Mouse (Mus musculus): ENCODE measurements around the gene Akap7.
A peak's percentile ranks its signal among the peaks of the same experiment; 100 is the strongest.

Akap7 gene

DNA sequence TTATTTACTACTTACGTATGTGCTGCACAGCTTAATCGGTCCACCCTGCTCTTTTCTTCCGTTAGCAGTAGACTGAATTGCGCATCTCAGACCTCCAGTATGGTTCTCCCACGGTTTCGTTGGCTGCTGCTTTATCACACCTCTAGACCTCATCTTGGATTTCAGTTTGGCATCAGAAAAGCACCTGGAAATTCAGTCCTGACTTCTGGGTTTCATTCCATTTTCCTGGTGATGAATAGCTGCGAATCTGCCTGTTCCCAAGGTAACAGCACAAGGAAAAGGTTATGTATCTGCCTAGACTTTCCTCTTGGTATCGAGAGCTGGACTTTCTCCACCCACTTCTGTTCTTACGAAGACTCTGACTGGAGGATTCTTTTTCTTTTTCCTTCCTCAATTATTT is at the start of gene Akap7:
TSS of gene Akap7 (minus strand) at position 101 of the 400 bp plus-strand sequence.
- no peak for TF ChIP-seq GATA4 (IDR thresholded peaks at IDR 0.05; ENCODE audit: insufficient replicate concordance, low read length)

DNA sequence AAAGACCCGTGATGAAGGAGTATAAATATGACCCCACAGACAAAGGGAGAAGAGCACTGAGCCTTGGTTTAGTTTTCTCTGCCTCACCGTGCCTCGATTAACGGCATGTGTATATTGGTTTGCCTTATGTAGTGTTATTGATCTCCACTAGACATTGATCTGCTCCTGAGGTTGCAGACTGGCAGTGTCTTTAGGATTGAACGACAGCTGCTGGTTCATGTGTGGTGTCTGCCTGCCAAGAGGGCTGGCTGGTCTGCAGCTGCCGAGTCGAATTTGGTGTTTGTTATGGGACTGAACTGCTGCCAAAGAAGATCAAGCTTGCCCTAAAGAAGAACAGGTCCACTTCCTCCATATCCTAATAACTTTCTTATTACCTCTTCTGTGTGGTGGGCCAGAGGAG is 46.7 kb upstream of the Akap7 start:
- no peak for TF ChIP-seq GATA4 (IDR thresholded peaks at IDR 0.05; ENCODE audit: insufficient replicate concordance, low read length)

DNA sequence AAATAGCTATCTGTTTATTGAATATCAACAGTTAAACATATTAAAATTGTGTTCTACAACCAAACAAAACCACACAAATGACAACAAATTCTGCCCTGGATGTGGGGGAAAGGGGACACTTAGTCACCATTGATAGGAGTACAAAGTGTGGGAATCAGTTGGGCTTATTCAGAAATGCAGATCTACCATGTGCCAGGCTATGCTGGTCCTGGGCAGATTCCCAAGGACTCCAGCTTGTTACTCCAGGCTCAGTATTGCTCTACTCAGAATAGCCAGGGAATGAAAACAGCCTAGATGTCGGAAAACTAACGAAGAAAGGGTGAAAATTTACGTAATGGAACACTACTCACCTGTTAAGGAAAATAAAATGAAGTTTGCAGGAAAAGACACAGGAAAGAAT is 46.3 kb upstream of the Akap7 start:
- TF ChIP-seq GATA4 (IDR thresholded peaks at IDR 0.05; ENCODE audit: insufficient replicate concordance, low read length) = no peak

DNA sequence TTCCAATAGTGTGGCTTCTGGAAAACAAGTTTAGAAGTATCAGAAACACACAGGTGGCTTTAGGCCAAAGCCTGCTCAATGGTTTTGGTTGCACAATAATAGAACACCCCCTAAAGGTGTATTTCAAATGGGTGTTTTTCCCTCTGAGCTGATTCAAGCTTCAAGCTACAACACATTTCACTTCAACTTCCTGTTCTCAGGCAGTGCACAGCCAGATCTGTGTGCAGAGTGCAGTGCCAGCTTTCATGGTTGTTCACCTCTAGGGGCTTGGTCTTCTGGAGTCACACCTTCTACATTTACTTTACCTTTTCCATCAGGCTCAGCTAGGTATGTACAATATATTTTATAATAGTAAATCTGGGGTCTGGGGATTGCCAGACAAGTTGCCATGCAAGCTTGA is 35.1 kb upstream of the Akap7 start:
- TF ChIP-seq GATA4 (IDR thresholded peaks at IDR 0.05; ENCODE audit: insufficient replicate concordance, low read length) = no peak

DNA sequence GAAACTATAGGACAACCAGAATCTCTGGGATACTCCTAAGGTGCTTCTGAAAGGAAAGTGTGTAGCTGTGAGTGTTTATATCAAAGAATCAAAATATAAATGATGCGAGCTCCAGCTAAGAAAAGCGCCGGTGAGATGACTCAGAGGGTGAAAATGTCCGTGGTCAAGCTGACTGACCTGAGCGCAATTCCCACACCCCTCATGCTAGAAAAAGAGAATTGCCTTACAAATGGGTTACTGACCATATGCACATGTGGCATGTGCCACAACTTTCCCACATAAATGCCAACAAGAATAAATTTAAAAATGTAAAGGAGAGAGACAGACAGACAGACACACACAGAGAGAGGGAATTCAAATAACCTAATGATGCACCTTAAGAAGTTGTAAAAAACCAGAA is 33.0 kb upstream of the Akap7 start:
- no peak for TF ChIP-seq GATA4 (IDR thresholded peaks at IDR 0.05; ENCODE audit: insufficient replicate concordance, low read length)

DNA sequence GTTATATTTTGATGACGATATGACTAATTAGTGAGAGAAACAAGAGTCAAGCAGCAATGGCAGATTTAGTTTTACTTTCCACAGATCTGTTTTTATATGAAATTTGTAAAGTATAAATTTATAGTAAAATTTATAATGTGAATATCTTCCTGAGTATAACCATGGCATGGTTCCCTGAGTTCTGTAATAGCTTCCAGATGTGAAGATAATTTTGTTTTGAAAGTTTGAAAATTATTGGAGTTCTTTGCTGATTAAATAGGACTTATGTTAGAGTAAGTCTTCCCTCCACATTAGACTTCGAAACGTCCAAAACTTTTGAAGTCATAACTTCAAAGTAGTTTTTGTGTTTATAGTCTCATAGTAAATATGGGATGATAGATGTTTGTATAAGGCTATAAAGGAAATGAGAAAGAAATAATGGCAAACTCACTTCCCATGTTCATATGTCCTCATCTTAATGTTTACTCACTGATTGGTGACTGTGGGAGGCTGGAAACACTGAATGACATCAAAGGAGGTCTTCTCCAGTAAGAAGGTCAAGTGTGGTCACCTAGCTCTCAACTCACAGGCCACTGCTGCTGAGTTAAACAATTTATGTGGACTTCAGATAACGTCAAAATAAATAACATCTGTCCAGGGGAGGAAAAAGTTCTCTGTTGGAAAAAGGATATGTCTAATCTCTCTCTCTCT is 25.9 kb upstream of the Akap7 start:
- no peak for TF ChIP-seq GATA4 (IDR thresholded peaks at IDR 0.05; ENCODE audit: insufficient replicate concordance, low read length)

DNA sequence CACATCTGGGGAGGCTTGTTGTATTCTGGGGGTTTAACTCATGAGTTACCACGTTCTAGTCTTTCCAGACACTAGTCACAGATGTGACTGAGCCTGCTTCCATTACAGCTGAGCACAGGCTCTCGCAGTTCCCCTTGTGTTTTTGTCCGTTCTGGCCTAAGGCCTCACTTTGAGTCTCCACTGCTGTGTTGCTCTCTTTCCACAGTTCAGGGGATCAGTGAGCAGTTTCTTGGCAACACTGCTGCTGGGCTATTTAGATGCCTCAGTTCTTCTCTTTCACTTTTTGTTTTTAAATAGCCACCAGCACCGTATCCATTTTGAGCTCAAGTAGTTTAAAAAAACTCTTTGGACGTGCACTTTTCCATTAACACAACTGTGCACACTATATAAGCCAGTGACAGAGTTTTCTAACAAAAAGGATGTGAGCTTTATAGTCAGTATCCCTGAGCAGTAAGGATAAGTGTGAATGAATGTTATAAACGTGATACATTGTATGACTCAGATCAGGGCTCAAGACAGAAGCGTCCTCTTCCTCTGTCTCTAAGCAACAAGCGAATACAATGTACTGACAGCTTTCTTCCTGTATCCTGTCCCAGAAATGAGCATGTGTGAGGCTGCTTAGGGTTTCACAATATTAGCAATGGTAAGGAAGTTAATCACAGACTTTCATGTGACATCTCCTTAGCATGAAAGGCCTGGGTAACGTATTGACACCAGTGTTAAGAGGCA is 23.8 kb upstream of the Akap7 start:
- TF ChIP-seq GATA4 (IDR thresholded peaks at IDR 0.05; ENCODE audit: insufficient replicate concordance, low read length) = no peak

DNA sequence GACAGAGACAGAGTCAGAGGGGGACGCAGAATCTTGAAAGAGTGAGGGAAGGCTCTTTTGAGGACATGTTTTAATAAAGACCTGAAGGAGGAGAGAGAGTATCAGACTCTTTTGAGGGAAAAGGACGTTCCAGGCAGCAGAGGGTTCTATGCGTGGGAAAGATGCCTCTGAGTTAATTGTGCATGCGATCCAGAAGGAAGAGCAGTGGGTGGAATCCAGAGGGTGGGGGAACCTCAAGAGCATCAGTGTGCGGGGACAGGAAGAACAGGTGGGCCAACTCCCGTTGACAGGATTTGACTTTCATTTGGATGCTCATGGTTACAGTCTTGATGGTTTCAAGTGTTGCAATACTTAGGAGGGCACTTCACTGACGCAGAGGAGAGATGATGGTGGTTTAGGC is 22.4 kb upstream of the Akap7 start:
- TF ChIP-seq GATA4 (IDR thresholded peaks at IDR 0.05; ENCODE audit: insufficient replicate concordance, low read length) = no peak

DNA sequence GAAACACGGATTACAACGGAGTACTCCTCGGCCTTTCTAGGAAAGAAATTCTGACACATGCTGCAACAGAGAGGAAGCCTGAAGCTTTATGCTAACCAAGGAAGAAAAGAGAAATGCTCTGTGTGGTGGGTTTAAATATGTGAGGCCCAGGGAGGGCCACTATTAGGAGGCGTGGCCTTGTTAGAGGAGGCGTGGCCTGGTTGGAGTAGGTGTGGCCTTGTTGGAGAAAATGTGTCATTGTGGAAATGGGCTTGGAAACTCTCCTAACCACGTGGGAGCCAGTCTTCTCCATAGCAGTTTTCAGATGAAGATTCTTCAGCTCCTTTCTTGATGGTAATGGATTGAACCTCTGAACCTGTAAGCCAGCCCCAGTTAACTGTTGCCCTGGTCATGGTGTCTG is 19.8 kb upstream of the Akap7 start:
- TF ChIP-seq GATA4 (IDR thresholded peaks at IDR 0.05; ENCODE audit: insufficient replicate concordance, low read length) = no peak

DNA sequence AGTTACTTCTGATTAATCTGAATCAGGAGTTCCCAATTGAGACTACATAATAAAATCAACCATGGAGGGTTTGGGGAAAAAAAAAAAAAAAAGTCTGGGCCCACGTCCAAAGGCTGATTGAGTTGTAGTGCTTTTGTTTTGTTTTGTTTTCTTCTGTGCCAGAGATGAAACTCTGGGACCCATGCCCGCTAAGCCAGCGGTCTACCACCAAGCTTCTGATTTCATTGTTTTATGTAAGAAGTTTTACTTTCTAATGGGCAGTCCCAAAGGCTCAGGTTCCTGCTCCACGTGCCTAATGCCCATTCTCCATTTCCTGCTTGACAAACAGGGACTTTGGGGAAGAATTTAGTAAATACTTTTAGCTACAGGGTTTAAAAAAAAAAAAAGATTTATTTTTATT is 18.0 kb upstream of the Akap7 start:
- TF ChIP-seq GATA4 (IDR thresholded peaks at IDR 0.05; ENCODE audit: insufficient replicate concordance, low read length) = no peak

DNA sequence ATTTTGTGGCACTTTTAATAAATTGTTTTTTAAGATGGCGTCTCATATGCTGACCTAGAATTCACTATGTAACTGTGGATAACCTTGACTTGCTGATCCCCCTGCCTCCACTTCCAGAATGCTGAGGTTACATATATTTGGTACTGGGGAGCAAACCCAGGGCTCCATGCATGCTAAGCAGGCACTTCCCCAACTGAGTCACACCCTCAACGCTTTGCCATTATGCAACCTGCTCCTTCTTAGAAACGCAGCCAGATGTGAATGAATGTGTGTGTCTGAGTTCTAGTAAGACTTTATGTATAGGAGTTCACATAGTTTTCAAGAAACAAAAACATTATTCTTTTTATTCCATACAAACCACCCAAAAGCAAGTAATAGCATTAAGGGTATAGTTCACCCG is 13.5 kb upstream of the Akap7 start:
- TF ChIP-seq GATA4 (IDR thresholded peaks at IDR 0.05; ENCODE audit: insufficient replicate concordance, low read length) = no peak

DNA sequence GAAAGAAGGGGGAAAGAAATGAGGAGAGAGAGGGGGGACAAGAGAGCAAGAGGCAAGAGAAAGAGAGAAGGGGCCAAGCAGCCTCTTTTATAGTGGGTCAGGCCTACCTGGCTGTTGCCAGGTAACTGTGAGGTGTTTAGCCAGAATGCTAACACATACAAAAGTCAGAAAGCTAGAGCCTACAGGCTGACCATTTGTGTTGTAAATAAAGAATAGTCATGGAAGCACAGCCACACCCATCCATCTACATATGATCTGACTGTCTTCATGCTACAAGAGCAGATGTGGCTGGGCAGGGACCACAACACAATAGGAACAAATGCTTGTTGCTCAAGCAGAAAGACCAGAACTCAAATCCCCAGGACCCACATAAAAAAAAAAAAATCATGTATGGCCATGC is 11.9 kb upstream of the Akap7 start:
- TF ChIP-seq GATA4 (IDR thresholded peaks at IDR 0.05; ENCODE audit: insufficient replicate concordance, low read length) = no peak

DNA sequence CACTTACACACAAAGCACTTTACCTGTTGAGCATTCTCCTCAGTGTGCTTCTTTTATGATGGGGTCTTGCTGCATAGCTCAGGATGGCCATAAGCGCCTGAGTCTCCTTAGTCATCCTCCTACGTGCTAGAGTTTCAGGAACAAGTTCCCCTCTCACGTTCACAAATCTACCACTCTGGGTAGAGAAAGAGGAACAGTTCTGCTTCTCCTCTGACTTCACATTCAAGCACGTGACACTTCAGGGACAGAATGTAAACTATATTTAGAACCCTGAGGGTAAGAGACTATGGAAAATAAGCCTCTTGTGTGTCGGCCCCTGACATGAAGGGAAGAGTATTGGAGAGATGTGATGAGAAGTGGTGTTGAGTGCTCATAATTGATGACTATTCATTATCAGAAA is 10.7 kb upstream of the Akap7 start:
- no peak for TF ChIP-seq GATA4 (IDR thresholded peaks at IDR 0.05; ENCODE audit: insufficient replicate concordance, low read length)

DNA sequence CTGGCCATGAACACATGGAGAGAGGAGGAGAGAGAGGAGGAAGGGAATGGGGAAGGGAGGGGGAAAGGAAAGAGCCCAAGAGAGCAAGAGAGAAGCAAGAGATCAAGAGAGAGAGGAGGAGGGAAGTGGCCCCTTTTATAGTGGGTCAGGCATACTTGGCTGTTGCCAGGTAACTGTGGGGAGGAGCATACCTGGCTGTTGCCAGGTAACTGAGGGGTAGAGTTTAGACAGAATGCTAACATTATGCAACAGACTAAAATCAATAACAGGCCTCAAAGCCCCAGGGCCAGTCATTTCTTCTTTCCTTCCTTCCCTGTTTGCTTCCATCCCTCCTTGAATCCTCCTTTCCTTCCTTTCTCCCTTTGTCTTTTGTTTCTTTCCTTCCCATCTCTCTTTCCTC is 10.0 kb upstream of the Akap7 start:
- no peak for TF ChIP-seq GATA4 (IDR thresholded peaks at IDR 0.05; ENCODE audit: insufficient replicate concordance, low read length)

DNA sequence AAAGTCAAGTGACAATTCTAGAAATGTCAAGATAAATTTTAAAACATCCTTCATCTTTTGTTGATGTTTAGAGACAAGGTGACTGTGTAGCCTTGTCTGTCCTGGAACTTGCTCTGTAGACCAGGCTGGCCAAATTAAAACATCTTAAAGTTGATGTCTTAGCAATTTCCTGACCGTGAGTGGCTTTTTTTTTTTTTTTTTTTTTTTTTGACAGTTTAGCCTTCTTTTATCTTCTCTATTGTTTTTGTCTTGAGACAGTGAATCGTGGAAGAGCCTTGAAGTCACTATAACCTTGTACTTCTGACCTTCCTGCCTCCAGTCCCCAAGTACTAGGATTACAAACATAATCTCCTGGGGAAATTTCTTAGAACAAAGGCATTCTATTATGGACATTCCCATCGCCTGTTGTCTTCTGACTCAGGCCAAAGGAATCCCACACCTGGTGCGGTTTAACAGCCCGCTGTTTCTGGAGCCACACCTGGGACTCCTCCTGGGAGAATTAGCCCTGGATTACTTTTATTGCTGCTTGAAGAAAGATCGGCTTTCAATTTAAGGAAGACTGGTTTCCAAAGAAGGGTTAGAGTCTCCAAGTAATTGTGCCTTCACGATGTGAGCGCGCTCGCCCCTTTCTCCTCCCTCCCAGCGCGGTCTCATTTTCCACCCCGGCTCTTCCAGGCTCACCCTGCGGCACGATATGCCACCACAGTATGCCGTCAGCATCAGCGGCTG is 6.3 kb upstream of the Akap7 start:
- TF ChIP-seq GATA4 (IDR thresholded peaks at IDR 0.05; ENCODE audit: insufficient replicate concordance, low read length) = peak; percentile 33; the same call in 1 of the 2 replicates

DNA sequence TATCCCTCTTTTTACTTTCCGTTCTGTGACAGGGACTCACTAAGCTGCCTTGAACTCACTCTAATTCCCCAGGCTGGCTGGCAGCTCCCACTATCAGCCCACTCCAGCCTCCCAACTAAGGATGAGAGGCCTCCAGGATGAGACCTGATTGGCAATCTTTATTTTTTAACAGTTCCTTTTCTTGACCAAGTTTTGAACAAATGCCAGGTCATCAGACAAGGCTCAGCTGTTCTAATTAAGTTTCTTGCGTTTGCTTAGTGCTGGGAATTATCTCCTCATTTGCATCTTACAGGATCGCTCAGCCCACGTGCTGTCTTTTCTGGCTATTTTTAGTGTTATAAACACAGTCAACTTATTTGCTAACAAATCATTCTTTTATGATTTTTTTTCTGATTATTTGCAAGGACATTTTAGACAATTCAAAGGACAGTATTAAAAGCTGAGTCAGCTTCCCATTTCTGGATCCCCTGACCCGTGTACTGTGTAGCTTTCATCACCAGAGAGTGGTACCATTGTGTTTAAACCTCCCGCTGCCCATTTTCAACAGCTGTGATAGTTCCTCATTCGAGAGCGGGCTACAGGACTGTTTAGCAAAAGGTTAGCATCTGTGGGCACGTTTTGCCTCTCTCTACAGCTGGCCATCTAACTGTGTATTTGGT is 4.0 kb upstream of the Akap7 start:
- no peak for TF ChIP-seq GATA4 (IDR thresholded peaks at IDR 0.05; ENCODE audit: insufficient replicate concordance, low read length)

Measured in liver, adult (tissue).